Mouse (Mus musculus) inflammation-experienced regulatory T-cells, adult 6 months (primary cell): ENCODE measurements around the gene Pfkfb2. TPM values are rescaled to one million over a fixed set of nuclear protein-coding genes. Genes with fewer than 3 reads are reported as not detected.

Experiments
- ATAC-seq: one replicate; pipeline ENCODE4 v1.8.0; 2017
- polyA plus RNA-seq, 3 experiments: library from polyadenylated mRNA; unstranded; fragments of 100-300 nt; shearing (Covaris generic); gene quantifications; one replicate each; pipeline ENCODE4 v1.2.1; 2017

Pfkfb2 gene
- polyA plus RNA-seq = 1 to 10 TPM in 2 of 3 experiments, under 1 TPM in 1; 0.68 to 4.3 (median 2.6) TPM

DNA sequence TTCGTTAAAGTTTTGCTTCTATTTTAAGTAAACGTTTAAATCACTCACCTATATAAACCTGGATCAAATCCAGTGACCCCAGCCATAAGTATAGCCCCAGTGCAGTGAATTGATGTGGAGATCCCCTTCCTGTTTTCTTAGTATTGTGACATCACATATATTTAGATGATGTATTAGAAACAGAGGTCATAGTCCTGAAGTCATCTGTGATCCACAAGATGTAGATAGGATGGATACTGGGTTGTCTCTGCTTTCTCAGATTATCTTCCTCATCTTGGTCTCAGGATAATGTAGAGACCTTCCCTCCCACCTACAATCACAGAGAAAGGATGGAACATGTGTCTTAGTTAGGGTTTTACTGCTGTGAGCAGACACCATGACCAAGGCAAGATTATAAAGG is at the start of gene Pfkfb2:
Pfkfb2 (minus strand) TSS at position 101 of the 400 bp plus-strand sequence.
- no peak for ATAC-seq

DNA sequence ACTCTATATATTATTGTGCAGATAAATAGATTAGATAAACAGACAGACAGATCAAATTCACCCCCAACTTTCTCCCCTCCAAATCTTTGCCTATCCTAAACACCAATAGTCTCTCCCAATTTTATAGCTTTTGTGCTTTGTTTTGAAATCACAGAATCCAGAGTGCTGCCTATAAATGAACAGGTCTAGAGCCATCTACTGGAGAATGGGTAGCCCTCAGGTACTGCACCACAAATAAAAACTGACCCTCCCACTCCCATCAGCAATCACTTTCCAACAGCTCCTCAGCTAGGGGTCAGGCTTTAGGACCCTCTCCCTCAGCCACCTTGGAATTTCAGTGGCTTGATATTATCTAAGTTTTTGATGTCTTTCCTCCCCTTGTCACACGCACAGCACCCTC is 47.6 kb upstream of the Pfkfb2 start:
- no peak for ATAC-seq

DNA sequence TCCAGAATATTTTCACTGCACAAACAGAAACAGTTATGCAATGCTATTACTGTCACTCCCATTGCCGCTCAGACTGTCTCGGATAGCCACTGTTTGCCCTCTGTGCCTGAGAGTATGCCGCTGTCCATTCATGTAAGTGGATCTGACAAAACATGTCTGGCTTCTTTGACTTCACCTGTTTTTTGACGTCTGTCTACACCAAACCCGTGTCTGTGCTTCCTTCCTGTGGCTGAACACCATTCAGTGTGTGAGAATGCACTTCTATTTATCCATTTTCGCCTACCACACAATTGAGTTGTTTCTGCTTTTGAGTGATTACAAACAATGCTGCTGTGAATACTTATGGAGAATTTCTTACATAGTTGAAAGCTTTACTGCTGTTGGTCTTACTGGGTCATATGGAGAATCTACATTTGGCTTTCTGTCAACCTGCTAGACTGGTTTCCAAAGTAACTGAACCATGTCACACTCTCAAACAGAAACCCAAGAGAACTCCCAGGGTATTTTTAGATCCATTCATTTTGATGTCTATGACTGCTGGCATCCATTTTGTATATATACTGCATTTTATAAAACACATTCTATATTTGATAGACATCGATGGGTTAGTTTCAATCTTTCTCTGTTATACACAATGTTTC is 46.8 kb upstream of the Pfkfb2 start:
- no peak for ATAC-seq

DNA sequence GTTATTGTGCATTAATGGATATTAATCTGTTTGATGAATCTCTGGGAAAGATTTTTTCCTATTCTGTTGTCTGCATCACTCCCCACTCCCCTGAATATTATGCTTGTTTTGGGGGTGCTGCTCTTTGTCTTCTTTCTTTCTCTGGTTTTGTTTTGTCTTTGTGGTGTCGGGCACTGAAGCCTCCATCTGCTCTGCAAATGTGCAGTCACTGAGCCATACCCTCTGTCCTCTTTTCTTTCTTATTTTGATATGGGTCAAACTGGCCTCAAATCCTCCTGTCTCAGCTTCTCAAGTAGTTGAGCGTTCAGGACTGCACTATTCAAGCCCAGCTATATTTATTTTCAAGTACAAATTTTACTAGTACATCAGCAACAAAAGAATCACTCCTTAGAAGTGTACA is 46.2 kb upstream of the Pfkfb2 start:
- no peak for ATAC-seq

DNA sequence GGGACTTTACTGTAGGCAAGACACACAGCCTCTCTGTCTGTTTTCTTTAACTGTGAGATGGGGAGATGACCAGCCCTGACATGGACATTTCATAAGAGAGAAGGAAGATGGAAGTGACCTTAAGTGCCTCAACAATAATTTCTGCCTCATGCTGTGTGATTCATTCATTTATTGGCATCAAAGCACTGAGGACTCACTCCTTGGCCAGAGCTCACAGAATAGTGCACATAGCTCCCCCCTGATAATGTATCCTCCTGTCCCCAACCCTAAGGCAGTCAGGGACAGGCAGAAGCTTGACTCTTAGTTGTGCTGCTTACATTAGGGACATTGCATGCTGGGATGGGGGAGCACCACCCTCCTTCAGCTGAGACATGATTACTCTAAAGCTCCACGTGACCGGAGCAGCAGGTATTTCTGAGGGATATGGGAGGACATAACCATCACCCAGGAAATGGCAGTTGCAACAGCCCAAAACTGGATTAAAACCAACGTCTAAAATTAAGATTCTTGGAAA is 42.0 kb upstream of the Pfkfb2 start:
- no peak for ATAC-seq

DNA sequence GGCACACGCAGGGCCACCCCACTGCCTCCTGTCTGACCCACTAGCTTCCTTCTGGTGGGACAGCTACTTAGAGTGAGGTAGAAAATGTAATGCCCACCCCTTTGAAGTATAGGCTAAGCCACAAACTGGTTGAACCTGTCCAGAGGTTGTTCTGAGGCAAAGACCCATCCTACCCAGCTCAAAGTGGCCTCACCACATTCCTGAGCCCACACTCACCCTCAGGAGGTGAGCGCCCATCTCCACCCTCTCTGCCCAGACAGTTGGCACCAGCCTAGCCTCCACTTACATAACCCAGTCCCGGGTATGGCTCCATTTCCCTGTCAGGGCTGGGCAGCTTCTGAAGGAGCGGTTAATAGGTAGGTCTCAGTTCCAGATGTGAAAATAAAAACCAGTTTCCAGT is 41.4 kb upstream of the Pfkfb2 start:
- no peak for ATAC-seq

DNA sequence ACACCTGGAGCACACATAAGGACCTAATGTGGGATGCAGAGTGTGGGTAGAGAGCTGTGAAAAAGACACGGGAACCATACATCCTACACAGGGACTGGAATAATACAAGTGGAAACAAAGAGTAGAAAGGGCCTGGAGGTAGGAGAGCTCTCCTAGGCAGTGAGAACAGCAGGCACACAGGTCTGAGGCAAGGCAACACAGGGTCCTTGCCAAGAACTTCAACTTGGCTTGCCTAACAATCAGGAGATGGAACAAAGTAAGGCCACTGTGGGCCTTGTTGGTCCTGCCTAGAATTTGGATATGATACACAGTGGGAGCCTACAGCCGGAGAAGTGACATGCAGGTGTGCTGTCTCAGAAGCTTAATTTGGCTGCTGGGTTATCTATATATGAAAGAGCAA is 40.9 kb upstream of the Pfkfb2 start:
- no peak for ATAC-seq

DNA sequence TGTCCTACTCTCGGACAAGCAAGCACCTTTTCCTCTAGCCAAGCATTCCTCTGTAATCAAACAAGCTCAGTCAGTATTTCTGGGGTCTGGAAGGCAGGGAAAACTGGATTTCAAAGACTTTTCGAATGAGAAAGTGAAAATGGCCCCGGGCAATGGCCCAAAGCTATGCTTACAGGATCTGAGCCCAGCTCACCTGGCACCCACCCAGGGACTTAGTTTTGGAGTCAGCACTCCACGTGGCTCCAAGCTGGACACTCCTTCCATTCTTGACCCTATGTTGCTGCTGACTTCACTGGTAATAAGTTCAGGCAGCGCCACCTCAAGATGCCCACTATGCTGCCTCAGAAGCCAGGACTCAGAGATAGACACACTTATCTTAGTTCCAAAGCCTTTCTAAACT is 38.0 kb upstream of the Pfkfb2 start:
- no peak for ATAC-seq

DNA sequence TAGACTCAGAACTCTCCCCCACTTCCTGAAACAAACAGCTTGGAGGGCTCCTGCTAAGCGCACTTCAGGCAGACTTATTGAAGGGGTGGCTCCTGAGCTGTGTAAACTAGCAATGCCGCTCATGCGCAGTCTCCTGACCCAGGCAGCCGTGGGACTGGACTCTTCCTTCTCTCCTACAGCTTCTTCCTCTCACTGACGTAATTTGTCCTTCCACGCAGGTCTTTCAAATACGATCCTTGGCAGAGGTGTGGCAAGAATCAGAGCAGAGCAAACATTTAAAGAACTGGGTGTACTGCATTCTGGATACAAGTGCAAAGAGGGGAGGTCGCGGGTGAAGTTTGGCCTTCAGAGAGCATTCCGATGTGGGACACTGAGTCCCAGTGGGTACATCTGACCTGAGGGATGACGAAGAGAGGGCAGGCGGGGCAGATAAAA is 35.0 kb upstream of the Pfkfb2 start:
- ATAC-seq = no peak

DNA sequence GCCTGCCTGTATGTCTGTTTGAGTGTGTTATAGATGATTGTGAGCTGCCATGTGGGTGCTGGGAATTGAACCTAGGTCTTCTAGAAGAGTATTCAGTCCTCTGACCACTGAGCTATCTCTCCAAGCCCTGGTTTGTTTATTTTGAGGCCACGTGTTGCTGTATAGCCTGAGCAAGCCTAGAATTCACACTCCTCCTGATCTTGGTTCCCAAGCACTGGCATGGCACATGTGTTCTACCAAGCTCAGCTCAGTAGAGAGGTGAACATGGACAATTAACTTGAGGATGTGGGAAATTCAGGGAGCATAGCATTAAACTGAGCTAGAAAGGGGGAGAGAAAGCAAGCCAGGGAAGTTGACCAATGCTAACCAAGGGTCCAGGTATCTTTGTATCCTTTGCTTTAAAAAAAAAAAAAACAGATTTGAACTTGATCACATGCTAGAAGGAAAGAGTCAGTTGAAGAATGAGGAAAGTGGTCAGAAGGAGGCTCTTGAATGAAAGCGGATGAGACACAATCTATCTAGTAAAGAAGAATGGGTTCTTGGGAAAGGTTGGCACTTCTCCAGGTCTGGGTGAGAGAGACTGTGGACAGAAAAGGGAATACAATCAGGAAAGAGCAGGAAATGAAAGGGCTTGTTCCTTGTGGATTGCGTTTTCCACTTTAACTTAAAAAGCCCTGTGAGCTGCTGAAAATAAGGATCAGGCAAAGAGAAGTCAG is 33.1 kb upstream of the Pfkfb2 start:
- ATAC-seq = no peak

DNA sequence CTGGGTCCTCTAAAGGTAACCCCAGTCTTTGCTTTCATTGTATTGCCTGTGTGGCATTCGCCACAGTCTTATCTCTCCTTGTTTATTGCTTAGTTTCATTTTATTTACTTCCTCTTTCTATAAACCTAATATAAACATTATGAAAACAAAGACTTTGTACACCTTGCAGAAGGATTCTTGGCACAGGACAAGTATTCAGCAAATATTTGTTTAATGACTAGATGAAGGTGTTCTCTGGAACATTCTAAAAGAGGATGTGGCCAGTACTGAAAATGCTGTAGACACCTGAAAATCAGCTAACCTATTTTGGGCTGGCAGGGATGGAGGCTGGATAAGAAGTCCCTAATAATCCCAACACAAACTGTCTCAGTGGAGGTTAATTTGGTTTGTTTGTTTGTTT is 32.5 kb upstream of the Pfkfb2 start:
- ATAC-seq = no peak

DNA sequence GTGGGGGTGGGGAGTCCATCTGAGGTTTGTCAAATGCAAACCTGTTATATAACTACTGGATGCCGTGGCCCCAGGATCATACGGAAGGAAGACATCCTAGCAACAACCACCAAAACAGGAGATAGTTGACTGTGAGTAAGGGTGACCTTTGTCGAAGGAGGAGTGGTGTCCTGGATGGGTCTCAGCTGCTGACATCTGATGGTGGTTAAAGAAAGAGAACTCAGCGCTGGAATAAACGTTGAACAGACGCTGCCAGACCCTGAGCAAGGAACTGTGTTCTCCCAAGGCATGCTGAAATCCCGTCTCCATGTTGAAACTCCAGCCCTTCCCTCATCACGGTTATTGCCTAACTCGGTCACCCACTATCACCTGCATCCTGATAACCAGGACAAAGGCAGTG is 30.6 kb upstream of the Pfkfb2 start:
- ATAC-seq = no peak

DNA sequence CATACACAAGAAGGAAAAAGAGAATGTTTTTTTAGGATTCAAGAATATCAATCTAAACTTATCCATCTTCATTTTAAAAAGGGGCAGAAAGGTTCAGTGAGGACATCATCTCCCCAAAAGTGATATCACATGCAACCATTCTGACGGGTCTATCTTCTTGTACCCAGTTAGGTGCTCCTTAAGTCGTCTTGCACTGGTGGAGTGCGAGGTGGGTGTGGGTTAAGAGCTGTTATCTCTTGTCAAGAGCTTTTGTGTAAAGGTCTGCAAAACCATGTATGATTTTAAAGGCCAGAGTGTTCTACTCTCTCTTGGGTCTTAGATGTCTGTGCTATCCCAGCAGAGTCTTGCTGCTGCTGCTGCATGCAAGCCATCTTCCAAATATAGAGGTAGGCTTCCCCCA is 17.8 kb upstream of the Pfkfb2 start:
- no peak for ATAC-seq

DNA sequence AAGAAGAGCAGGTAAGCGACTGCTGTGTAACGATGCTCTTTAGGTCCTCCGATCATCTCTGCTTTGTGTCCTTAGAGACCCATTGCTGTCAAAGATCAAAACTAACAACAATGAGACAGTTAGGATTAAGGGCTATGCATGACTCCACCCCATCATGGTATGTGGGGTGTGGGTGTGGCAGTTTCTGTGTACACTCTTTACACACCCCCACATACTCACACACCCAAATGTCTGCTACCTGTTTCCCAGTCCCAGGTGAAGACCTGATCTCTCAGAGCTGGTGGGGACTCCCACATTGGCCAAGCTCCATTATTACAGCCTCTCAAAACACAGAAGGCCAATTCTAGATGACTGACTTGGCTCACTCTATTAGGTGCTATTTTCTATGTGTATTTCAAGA is 16.5 kb upstream of the Pfkfb2 start:
- ATAC-seq = no peak

DNA sequence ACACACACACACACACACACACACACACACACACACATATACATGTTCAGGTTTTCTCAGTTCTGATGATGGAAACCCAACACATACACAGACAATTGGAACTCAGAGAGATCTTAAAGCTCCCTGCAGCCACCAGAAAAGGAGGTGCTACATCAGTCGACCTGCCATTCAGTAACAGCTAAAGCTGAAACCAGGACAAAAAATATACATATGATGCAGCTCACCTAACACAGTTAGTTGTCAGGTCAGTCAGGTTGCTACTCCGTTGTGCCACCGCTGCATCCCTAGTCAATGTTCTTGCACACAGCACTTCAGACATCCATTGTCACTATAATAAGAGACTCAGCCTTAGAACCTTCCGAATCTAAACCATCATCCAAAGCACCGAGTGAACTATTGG is 15.9 kb upstream of the Pfkfb2 start:
- no peak for ATAC-seq

DNA sequence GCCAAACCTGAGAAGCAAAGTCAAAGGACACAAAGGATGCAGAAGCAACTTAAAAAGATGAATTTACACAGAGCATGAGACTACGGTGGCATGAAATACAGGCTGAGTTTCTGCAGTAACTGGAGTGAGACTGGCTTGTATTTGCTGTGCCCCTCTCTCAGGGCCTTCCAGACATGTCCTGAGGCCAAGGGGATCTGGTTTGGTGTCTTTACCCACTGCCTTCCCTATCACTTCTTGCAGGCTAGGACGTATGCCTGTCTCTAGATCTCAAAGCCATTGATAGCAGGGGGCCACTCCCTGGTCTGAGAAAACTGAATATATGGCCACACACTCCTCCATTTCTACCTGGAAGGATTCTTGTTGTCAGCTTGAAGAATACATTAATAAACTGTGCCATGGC is 15.2 kb upstream of the Pfkfb2 start:
- no peak for ATAC-seq

DNA sequence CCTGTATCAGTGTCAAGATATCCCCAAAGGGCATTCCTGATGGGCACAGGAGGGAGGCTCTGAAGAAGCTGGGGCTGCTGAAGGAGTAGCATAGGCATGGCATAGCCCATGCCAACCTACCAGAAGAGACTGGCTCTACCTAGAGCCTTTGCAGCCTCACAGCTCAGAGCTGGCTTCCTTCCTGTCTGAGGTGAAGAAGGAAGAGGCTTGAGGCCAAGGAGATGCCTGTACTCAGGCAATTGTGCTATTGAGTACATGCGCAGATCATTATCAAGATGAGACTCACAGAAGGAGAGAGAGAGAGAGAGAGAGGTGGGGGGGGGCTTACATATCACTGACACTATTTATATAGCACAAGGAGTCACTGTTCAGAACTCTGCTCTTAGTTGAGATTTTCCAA is 14.7 kb upstream of the Pfkfb2 start:
- no peak for ATAC-seq

DNA sequence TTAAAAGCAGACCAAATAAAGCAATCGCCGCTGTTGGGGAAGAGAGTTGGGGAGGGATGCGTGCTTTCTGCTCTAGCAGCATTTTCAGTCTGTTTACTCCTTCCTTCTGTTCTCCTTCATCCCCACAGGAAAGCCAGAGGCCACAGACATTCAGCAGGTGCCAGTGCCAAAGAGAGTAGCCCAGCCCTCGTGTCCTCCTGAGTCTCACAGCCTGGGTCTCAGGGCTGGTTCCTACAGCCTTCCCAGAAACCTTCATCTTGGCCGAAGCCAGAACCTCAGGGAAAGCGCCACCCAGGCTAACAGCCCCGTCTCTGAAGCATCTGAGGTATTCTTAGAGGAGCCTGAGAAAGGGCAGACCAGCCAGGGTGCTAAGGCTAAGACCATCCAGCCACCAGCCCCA is 13.1 kb upstream of the Pfkfb2 start:
- ATAC-seq = no peak

DNA sequence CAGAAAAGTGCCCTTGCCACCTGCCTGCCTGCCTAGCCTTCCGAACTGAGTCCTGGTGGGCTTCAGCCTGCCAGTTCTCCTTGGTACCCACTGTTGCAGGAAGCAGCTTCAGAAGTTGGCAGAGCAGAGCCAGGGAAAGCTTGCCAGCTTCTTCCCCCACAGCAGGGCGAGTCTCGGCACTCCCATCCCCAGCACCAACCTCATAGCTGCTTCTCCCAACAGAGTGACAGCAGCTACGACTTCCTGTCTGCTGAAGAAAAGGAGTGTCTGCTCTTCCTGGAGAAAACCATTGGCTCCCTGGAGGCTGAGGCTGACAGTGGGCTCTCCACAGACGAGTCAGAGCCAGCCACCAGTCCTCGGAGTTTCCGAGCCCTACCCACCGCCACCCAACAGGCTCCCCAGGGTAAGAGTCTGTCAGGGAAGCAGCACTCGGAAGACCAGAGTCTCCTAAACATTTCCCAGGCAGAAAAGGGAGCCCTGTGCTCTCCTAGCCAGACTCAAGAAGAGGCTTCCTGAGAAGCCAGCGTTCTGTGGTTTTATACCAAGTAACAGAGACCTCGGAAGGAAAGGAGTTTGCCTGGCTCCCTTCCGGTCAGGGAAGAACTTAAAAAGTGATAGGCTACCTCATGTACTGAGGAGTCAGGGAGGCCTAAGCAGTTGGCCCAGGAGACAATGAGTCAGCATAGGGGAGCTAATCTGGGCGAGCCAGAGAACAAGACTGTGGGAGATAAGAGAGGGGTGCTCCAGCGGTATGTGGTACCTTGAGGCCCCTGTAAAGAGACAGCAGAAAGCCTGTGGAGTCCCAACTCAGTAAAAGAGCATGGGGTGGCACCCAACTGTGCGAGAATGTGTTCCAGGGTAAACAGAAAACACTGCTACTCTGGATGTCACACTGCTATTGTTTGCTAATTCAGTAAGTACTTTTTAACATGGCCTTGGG is 12.0 kb upstream of the Pfkfb2 start:
- no peak for ATAC-seq

DNA sequence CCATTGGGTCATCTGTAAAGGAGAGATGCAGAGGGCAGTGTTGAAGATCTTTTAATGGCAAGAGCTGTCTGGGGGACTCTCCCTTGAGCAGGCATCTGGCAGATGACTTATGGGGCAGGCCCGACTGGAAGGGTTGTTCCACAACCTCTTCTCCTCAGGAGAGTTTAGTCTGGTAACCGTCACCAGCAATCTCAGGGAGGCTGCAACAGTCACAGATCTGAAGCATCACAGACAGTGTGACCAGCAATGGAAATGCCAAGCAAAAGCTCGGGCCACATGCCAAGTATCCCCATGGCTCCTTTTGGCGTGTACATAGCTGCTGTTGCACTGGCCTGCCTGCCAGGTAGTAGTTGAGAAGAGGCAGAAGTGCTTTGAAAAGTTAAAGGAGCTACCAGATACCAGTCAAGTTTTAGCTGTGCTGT is 11.2 kb upstream of the Pfkfb2 start:
- no peak for ATAC-seq

DNA sequence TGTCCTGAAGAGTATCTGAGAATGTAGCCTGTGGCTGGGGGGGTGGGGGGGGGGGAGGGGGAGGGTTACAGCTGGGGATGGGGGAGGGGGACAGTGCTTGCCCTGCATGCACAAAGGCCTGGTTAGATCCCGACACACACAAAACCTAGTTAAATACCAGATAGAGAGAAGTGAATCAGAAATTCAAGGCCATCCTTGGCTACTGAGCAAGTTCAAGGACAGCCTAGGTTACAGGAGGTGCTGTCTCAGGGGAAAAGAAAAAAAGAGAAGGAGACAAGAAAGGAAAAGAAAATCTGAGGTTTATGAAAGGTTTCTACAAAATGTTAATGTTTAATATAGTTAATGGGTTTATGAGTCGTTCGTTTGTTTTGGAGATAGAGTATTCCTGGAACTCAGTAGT is 10.6 kb upstream of the Pfkfb2 start:
- ATAC-seq = no peak

DNA sequence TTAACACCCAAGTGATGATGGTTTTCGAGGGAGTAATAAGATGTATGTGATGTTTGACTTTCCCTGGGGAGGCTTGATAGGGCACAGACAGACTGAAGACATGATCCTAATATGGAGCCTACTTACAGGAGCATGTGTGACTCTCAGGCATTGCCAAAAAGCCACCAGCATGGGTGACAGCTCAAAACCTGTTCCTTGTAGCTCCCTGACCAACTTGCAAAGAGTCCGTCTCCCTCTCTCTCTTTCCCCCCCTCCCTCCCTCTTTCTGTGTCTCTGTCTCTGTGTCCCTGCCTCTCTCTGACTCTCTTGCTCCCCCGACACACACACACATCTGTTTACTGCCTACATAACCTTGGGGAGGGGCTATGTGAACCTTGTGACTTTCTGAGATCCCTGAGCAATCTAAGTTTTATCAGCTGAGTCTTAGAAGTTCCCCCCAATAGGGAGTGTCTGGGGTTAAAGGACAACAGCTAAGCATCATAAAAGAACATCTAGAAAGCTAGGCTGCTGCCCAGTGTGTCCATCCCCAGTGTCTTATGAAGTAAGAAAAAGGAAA is 9.6 kb upstream of the Pfkfb2 start:
- ATAC-seq = no peak

DNA sequence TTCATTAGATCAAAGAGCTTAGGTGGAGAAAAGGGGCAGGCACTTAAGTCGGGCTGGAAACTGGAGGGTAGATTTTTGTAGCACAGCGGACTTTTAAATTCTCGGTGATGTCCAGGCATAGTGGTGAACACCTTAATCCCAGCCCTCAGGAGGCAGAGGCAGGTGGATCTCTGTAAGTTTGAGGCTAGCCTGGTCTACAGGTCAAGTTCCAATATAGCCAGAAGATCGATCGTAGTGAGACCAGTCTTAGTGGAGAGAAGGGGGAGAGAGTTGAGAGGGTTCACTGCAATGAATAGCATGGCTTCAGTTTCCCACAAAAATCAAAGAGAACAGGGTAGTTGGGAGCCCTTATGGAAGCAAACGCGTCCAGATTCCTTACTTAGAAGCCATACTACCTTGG is 8.9 kb upstream of the Pfkfb2 start:
- no peak for ATAC-seq
